Mouse (Mus musculus): ENCODE results near the gene Ltbp2.

The Ltbp2 gene

DNA sequence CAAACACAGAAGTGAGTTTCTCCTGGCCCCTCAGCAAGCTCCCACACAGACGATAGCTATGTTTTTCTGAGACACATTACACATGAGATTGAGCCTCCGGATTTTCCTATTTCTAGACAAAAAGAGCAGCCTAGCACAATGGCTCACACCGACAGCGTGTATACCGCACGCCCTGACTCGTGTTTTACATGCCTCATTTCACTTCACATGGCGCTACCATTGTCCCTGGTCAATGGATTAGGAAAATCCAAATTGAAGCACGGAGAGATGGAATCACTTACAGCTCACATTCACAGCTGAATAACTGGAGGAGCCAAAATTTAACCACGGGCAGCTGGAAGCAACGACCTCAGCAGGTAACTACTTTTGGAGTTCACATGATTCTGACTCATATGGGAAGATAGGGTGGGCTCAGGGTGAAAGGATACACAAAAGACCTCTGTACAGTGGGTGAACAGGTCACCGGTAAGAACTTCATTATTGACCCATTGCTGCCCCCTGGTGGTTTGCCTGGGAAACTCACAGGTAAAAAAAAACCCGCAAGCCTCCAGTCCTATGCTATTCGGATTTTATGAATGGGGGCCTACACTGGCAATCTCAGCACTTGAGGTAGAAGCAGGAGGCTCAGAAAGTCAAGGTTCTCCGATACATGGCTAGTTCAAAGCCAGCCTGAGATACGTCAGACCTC lies 121.2 kb downstream of the Ltbp2 start:
- peak; percentile 72 for DNase-seq

DNA sequence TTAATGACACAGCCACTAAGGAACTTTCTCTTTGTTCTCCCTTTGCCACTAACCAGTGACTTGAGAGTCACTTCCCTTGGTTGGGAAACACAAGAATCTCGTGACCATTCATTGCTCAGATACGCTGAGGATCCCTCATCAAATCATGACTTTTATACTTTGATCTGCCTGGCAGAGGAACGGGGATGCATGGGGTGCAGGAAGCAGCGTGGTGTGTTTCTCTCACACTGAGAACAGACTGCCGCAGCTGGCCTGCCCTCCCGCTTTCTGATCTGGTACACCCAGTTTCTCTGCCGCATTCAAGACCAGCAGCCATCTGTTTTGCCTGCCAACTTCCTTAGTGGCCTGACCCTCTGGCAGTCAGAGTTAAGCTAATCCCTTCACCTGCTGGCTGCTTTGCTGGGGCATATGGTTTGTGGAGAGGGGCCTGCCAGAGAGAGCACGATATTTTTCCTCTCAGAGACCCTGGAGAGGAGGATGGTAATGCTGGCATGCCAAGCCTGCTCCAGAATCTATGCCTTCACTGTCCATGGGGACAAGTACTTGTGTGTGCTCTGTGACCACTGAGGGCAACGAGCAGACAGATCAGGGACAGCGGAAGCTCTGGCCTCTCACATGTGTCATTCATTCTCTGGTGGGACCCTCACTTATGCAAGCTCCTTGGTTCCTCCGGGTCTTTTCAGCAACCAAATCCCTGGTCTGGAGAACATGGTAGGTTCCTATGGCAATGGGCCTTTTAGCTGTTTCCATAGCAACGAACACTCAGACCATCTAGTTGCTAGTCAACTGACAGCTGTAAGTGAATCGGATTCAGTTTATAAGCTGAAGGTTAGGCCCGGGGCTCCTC lies 124.0 kb downstream of the Ltbp2 start:
- peak; percentile 59 to 64 for DNase-seq

DNA sequence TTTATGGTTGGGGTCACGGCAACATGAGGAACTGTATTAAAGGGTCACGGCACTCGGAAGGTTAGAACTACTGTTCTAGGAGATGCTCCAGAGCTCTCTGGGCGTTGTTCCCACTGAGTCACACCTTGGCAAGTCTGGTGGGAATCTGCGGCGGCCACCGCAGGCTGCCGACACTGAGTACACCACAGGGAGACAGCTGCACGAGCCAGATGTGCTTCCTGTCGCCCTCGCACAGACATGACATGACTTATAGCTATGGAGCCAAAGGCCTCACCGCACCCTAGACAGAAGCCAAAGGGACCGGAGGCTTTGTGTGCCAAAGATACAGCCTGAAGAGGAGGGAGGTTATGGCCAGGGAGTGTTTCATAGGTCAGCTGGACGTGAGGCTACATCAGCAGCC lies 125.7 kb downstream of the Ltbp2 start:
- no peak for DNase-seq

DNA sequence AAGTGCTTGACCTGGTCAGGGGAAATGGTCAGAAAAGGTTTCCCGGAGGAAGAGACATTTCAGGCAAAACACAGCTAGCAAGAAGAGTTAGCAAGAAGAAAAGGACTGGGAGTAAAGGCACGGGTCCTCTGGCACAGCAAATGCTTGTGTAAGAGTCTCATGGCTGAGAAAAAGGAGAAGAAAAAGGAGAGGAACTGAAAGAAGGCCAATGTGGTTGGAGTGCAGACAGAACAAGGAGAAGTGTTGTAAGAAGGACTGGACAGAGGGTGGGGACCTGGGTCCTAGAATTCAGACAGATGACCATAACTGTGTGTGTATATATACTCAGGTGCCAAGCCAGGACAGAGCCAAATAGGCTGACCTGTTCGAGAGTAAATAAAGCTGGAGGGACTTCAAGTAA lies 128.2 kb downstream of the Ltbp2 start:
- DNase-seq: no peak

DNA sequence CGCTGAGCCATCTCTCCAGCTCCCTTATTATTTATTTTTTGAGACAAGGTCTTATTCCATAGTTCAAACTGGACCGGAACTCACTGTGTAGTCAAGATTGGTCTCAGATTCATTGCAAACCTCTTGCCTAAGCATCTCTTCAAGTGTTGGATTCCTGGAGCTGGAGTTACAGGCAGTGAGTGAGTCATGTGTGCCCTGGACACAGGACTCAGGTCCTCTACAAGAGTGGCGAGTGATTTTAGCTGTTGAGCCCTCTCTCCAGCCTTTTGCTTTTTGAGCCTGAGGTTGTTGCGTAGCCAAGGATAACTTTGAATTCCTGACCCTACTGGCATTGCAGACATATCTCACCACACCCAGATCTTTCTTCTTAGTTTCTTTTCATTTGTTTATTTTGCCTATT lies 130.6 kb downstream of the Ltbp2 start:
- DNase-seq: no peak

DNA sequence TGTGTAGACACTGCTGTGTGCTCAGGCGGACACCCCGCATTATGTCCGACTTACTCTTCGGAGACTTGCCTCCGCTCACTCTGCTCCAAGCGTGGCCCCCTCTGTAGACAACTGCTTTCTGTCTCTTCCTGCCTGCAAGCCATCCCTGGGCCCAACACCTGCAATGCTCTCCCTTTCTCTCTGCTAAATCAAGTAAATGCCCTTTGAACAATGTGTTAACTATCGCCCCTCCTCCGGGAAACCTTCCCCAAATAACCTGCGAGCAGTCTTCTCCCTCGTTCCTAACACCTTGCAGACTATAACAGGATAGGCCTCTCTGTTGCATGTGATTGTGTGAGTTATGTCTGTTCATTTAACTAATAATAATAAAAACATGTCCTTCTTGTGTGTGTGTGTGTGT lies 132.8 kb downstream of the Ltbp2 start:
- DNase-seq: no peak

DNA sequence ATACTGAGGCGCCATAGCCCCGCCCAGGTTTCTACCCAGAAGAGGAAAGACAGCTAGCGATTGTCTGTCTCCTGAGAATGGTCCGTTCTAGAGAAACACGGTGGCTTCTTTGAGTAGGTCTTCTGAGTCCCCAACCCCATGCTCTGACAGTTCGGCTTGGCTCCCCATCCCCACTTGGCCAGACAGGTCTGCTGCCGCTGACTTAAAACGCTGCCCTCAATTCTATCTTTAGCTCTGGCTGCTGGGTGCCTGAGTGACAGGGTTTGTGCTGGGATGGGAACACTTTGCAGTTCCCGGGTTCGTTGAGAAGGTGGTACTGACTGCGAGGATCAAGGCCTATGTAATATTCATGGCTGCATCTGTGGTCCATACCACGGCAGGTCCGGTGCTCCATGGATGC lies 143.0 kb downstream of the Ltbp2 start:
- no peak for DNase-seq

All from cerebellum, postnatal 36 days (tissue).